ENCODE assay signal across 11 mouse cellular contexts in the genomic region with DNA sequence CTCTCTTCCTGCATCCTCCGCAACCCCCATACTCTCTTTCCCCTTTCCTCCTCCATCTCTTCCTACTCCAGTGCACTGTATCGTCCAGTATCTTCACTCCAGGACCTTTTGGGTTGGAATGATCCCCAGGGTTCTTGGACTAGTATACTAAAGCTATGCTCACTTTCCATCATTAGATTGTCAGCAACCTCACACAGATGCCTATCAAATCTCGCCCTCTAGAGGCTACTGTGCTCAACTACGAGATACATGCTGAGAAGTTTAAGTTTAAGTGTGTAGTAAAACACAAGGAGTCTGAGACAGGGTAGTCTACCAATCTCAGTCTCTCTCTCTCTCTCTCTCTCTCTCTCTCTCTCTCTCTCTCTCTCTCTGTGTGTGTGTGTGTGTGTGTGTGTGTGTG.
DNase-seq lines count a peak whose midpoint lies in the region; ATAC-seq and TF ChIP-seq lines count a peak whose summit lies in the region.
"Had no signal": no experiment of that assay in that cellular context is flagged by ENCODE, and none has a peak within 500 bp of the region (broad histone marks: within the 10 kb centered on the region; RNA-seq: fewer than 3 reads in every experiment).

No protein-coding gene starts in this region.

- H3K9ac ChIP-seq in embryonic facial prominence, embryonic 14.5 days (ENCODE audit: low read depth, low read length), result no peak overlapping the region

- DNase-seq in kidney, adult 2 months, result peak; percentile 12
- DNase-seq in kidney, adult 11 months, result no peak
- peak; percentile 5 for DNase-seq in 3T3-L1 (ENCODE audit: low read depth, low spot score)
- DNase-seq in 416B (ENCODE audit: low read depth), result peak; percentile 22
- DNase-seq in embryonic facial prominence, embryonic 14.5 days (ENCODE audit: low spot score), result peak; percentile 46
- no peak for DNase-seq in thymus, postnatal 36 days
- no peak for DNase-seq in urinary bladder, adult 2 months (ENCODE audit: low spot score)
- DNase-seq: heart, adult 11 months had no signal

- no peaks in the 10 kb centered on the region for H3K4me1 ChIP-seq in kidney, adult 2 months (ENCODE audit: control insufficient read depth, insufficient read depth, low read length)
- no peaks in the 10 kb centered on the region for H3K4me1 ChIP-seq in embryonic facial prominence, embryonic 14.5 days (ENCODE audit: control insufficient read depth, insufficient read depth, low read length)
- H3K4me1 ChIP-seq: megakaryocyte, embryonic 14.5 days had no signal

- no peak overlapping the region for H3K27ac ChIP-seq in kidney, adult 2 months (ENCODE audit: insufficient read depth, low read depth, low read length)
- H3K27ac ChIP-seq in embryonic facial prominence, embryonic 14.5 days (replicated peaks; ENCODE audit: low read depth, low read length), result no peak overlapping the region

- no peaks in the 10 kb centered on the region for H3K27me3 ChIP-seq in kidney, adult 2 months (replicated peaks; ENCODE audit: control insufficient read depth, insufficient read depth, low read length)
- H3K27me3 ChIP-seq in embryonic facial prominence, embryonic 14.5 days (replicated peaks; ENCODE audit: control insufficient read depth, insufficient read depth, low read length), result no peaks in the 10 kb centered on the region
- H3K27me3 ChIP-seq: megakaryocyte, embryonic 14.5 days had no signal

- H3K36me3 ChIP-seq in kidney, adult 2 months (ENCODE audit: control insufficient read depth, insufficient read depth, low read length), result no peaks in the 10 kb centered on the region
- H3K36me3 ChIP-seq in embryonic facial prominence, embryonic 14.5 days (ENCODE audit: control insufficient read depth, insufficient read depth, low read length), result no peaks in the 10 kb centered on the region

- WGBS in kidney, adult 2 months, result 42% methylated on average over 4 of the region's 4 CpGs
- WGBS in embryonic facial prominence, embryonic 14.5 days, result 38% methylated on average over 4 of the region's 4 CpGs

- no peak for TF ChIP-seq POLR2A in kidney, adult 2 months (IDR thresholded peaks at IDR 0.05; ENCODE audit: low read depth, low read length)

- H3K4me2 ChIP-seq in embryonic facial prominence, embryonic 14.5 days (ENCODE audit: low read depth, low read length), result no peak overlapping the region

- no peak for ATAC-seq in embryonic facial prominence, embryonic 14.5 days (ENCODE audit: low read depth)
- ATAC-seq: hindbrain, embryonic 16.5 days had no signal

- no peaks in the 10 kb centered on the region for H3K9me3 ChIP-seq in embryonic facial prominence, embryonic 14.5 days (ENCODE audit: control insufficient read depth, low read length)
- H3K9me3 ChIP-seq: megakaryocyte, embryonic 14.5 days had no signal

- peak; percentile 15; the same call in 1 of the 2 replicates for TF ChIP-seq CTCF in kidney, adult 2 months (conservative IDR thresholded peaks at IDR 0.05; ENCODE audit: insufficient read depth, insufficient read length, low read depth, low read length)

- H3K4me3 ChIP-seq in kidney, adult 2 months (ENCODE audit: insufficient read depth, low read depth, low read length), result no peak overlapping the region
- no peak overlapping the region for H3K4me3 ChIP-seq in embryonic facial prominence, embryonic 14.5 days (ENCODE audit: low read depth, low read length)
- H3K4me3 ChIP-seq: erythroblast, embryonic 14.5 days; megakaryocyte, embryonic 14.5 days had no signal

Comparison
In these comparisons a context has a peak if more than half of its experiments do, and no peak if none do; other contexts are left out.
1. DNase-seq: peak in kidney, adult 2 months (single experiment), 3T3-L1 (single experiment), 416B (single experiment) and embryonic facial prominence, embryonic 14.5 days (single experiment); none in kidney, adult 11 months (single experiment), thymus, postnatal 36 days (0 of 2) and urinary bladder, adult 2 months (single experiment).